Mouse (Mus musculus) intestine, embryonic 16.5 days (tissue): ENCODE measurements at regions not wholly inside any gene's neighbourhood (a gene's known extent, or its start where the extent isn't known, plus 50 kb on each side); places are given as distances from the start of the nearest gene placed in this dataset.
A peak's percentile ranks its signal among the peaks of the same experiment; 100 is the strongest.

Experiments
- ATAC-seq: fragments of 200-750 bp; cut with Nextera tagmentation; 2 replicates; pipeline ENCODE4 v1.8.0; 2017; ENCODE audit warnings: moderate TSS enrichment, moderate library complexity
- H3K27ac ChIP-seq: fragments of 300-500 bp; sonication (generic); 2 replicates; pipeline ENCODE4 v1.5.1; 2014; ENCODE audit warnings: mild to moderate bottlenecking, low read length
- H3K27me3 ChIP-seq: fragments of 300-500 bp; sonication (generic); replicated peaks from 2 replicates; pipeline ENCODE4 v1.6.1; 2014; ENCODE audit warnings: low read length, control low read depth, mixed read lengths; ENCODE audit not compliant: control insufficient read depth, insufficient read depth
- H3K36me3 ChIP-seq: fragments of 300-500 bp; sonication (generic); 2 replicates; pipeline ENCODE4 v1.6.1; 2014; ENCODE audit warnings: low read length, control low read depth; ENCODE audit not compliant: control insufficient read depth, insufficient read depth
- H3K4me1 ChIP-seq: fragments of 300-500 bp; sonication (generic); 2 replicates; pipeline ENCODE4 v1.6.1; 2014; ENCODE audit warnings: low read length, control low read depth, mixed read lengths; ENCODE audit not compliant: control insufficient read depth, insufficient read depth
- H3K4me2 ChIP-seq: fragments of 300-500 bp; sonication (generic); 2 replicates; pipeline ENCODE4 v1.6.1; 2014; ENCODE audit warnings: low read depth, low read length, control low read depth
- H3K4me3 ChIP-seq: fragments of 300-500 bp; sonication (generic); 2 replicates; pipeline ENCODE4 v1.5.1; 2014; ENCODE audit warnings: mild to moderate bottlenecking, low read length
- H3K9ac ChIP-seq: fragments of 300-500 bp; sonication (generic); 2 replicates; pipeline ENCODE4 v1.6.1; 2014; ENCODE audit warnings: low read depth, low read length
- H3K9me3 ChIP-seq: fragments of 300-500 bp; sonication (generic); 2 replicates; pipeline ENCODE4 v1.6.1; 2016; ENCODE audit warnings: low read length, control low read depth; ENCODE audit not compliant: control insufficient read depth
- WGBS: fragments of 180-500 bp; shearing (Covaris S2); extraction: QIAGEN DNeasy Blood & Tissue Kit; methylation state at CpG from one replicate; pipeline ENCODE4 v1.1.7; 2014; 5-methylcytosine and 5-hydroxymethylcytosine counted together

- Histone ChIP-seq H3K4me1 (peaks cover 32% of the 10 kb centered on the region), H3K4me2 (no peak overlapping the region), H3K27me3 (no peaks in the 10 kb centered on the region), H3K9me3 (no peaks in the 10 kb centered on the region), H3K9ac (no peak overlapping the region), H3K36me3 (no peaks in the 10 kb centered on the region), H3K4me3 (no peak overlapping the region), H3K27ac (no peak overlapping the region)
- WGBS = 51% methylated on average over 7 of the region's 7 CpGs
- ATAC-seq = no peak
Observed at GRCm38 (mm10) chr13:91367896-91368556, 92.1 kb upstream of the Ssbp2 start.

GRCm38 (mm10) chr13:91368664-91369063, 91.4 kb upstream of the Ssbp2 start:
- Histone ChIP-seq H3K27ac (no peak overlapping the region), H3K27me3 (no peaks in the 10 kb centered on the region), H3K9me3 (no peaks in the 10 kb centered on the region), H3K4me1 (peaks cover 32% of the 10 kb centered on the region), H3K9ac (no peak overlapping the region), H3K4me2 (no peak overlapping the region), H3K36me3 (no peaks in the 10 kb centered on the region), H3K4me3 (no peak overlapping the region)
- WGBS = 65% methylated on average over 7 of the region's 7 CpGs
- ATAC-seq = no peak

GRCm38 (mm10) chr13:91370021-91370420, 90.1 kb upstream of the Ssbp2 start:
- Histone ChIP-seq H3K4me2 (peak overlapping the region; percentile 90), H3K9ac (peak overlapping the region; percentile 80), H3K36me3 (no peaks in the 10 kb centered on the region), H3K27ac (peak overlapping the region; percentile 97), H3K4me1 (peaks cover 30% of the 10 kb centered on the region), H3K9me3 (no peaks in the 10 kb centered on the region), H3K4me3 (peak overlapping the region; percentile 49), H3K27me3 (no peaks in the 10 kb centered on the region)
- no peak for ATAC-seq
- 34% methylated on average over 3 of the region's 3 CpGs for WGBS

GRCm38 (mm10) chr13:91370441-91370840, 89.6 kb upstream of the Ssbp2 start:
- peak overlapping the region; percentile 80 for H3K9ac ChIP-seq
- WGBS = 2% methylated on average over 11 of the region's 11 CpGs
- H3K4me2 ChIP-seq = peak overlapping the region; percentile 90
- H3K4me1 ChIP-seq = peaks cover 26% of the 10 kb centered on the region
- H3K27me3 ChIP-seq = no peaks in the 10 kb centered on the region
- H3K27ac ChIP-seq = peak overlapping the region; percentile 97
- no peaks in the 10 kb centered on the region for H3K9me3 ChIP-seq
- H3K36me3 ChIP-seq = no peaks in the 10 kb centered on the region
- H3K4me3 ChIP-seq = peak overlapping the region; percentile 49
- ATAC-seq = peak; percentile 67

GRCm38 (mm10) chr13:91370886-91371595, 89.0 kb upstream of the Ssbp2 start:
- WGBS = under 1% methylated on average over 28 of the region's 28 CpGs
- Histone ChIP-seq H3K4me2 (peak overlapping the region; percentile 90), H3K36me3 (no peaks in the 10 kb centered on the region), H3K4me1 (peaks cover 24% of the 10 kb centered on the region), H3K9me3 (no peaks in the 10 kb centered on the region), H3K27ac (peak overlapping the region; percentile 97), H3K9ac (peak overlapping the region; percentile 80), H3K27me3 (no peaks in the 10 kb centered on the region), H3K4me3 (peak overlapping the region; percentile 49)
- ATAC-seq = peak; percentile 96

- no peak overlapping the region for H3K9ac ChIP-seq
- H3K36me3 ChIP-seq = no peaks in the 10 kb centered on the region
- H3K4me2 ChIP-seq = peak overlapping the region; percentile 90
- H3K27me3 ChIP-seq = no peaks in the 10 kb centered on the region
- peak overlapping the region; percentile 97 for H3K27ac ChIP-seq
- H3K9me3 ChIP-seq = no peaks in the 10 kb centered on the region
- no peak for ATAC-seq
- 36% methylated on average over 2 of the region's 2 CpGs for WGBS
- peaks cover 23% of the 10 kb centered on the region for H3K4me1 ChIP-seq
- H3K4me3 ChIP-seq = peak overlapping the region; percentile 49; the same call in 1 of the 2 replicates
Observed at GRCm38 (mm10) chr13:91371596-91371987, 88.5 kb upstream of the Ssbp2 start.

- no peaks in the 10 kb centered on the region for H3K9me3 ChIP-seq
- H3K27me3 ChIP-seq = no peaks in the 10 kb centered on the region
- no peak overlapping the region for H3K4me3 ChIP-seq
- no peaks in the 10 kb centered on the region for H3K36me3 ChIP-seq
- H3K4me1 ChIP-seq = peaks cover 21% of the 10 kb centered on the region
- no peak for ATAC-seq
- WGBS = 69% methylated on average over 11 of the region's 11 CpGs
- peak overlapping the region; percentile 97 for H3K27ac ChIP-seq
- H3K4me2 ChIP-seq = no peak overlapping the region
- H3K9ac ChIP-seq = no peak overlapping the region
Observed at GRCm38 (mm10) chr13:91372130-91372875, 87.8 kb upstream of the Ssbp2 start.

GRCm38 (mm10) chr13:91374141-91374540, 85.9 kb upstream of the Ssbp2 start:
- Histone ChIP-seq H3K36me3 (no peaks in the 10 kb centered on the region), H3K27ac (no peak overlapping the region; the same call in 1 of the 2 replicates), H3K27me3 (no peaks in the 10 kb centered on the region), H3K9me3 (no peaks in the 10 kb centered on the region), H3K4me1 (peaks cover 21% of the 10 kb centered on the region), H3K4me2 (no peak overlapping the region), H3K9ac (no peak overlapping the region), H3K4me3 (no peak overlapping the region)
- WGBS = 30% methylated on average over 3 of the region's 3 CpGs
- ATAC-seq = no peak

GRCm38 (mm10) chr13:91376556-91376955, 83.5 kb upstream of the Ssbp2 start:
- no peaks in the 10 kb centered on the region for H3K36me3 ChIP-seq
- H3K9me3 ChIP-seq = no peaks in the 10 kb centered on the region
- H3K4me2 ChIP-seq = no peak overlapping the region
- no peak overlapping the region for H3K9ac ChIP-seq
- peaks cover 9% of the 10 kb centered on the region for H3K4me1 ChIP-seq
- 86% methylated on average over 3 of the region's 3 CpGs for whole genome bisulfite sequencing
- H3K27me3 ChIP-seq = no peaks in the 10 kb centered on the region
- no peak overlapping the region for H3K4me3 ChIP-seq
- no peak overlapping the region for H3K27ac ChIP-seq
- ATAC-seq = no peak
